Mouse (Mus musculus) hindbrain, embryonic 11.5 days (tissue): ENCODE data around the gene Xrn2. TPM values are rescaled to one million over a fixed set of nuclear protein-coding genes. Genes with fewer than 3 reads are reported as not detected.
"Not testable (repeated sequence)": the region's sequence is repeated elsewhere in the genome, so short reads cannot be mapped to it uniquely, and the experiment has no call there.

ENCODE experiments used
- ATAC-seq: fragments of 200-750 bp; cut with Nextera tagmentation; 2 replicates; pipeline ENCODE4 v1.8.0; 2017; ENCODE audit warnings: mild to moderate bottlenecking, moderate TSS enrichment, moderate library complexity; ENCODE audit not compliant: low FRiP score
- DNase-seq: peaks from one replicate; pipeline ENCODE4 v3.0.0-alpha.2; 2015; ENCODE audit warnings: low spot score
- H3K27ac ChIP-seq: fragments of 300-500 bp; sonication (generic); 2 replicates; pipeline ENCODE4 v1.5.1; 2014; ENCODE audit warnings: mild to moderate bottlenecking, low read depth, low read length
- H3K27me3 ChIP-seq: fragments of 300-500 bp; sonication (generic); 2 replicates; pipeline ENCODE4 v1.6.1; 2014; ENCODE audit warnings: mild to moderate bottlenecking, low read length, moderate library complexity, mixed read lengths; ENCODE audit not compliant: control insufficient read depth, insufficient read depth
- H3K36me3 ChIP-seq: fragments of 300-500 bp; sonication (generic); 2 replicates; pipeline ENCODE4 v1.6.1; 2014; ENCODE audit warnings: mild to moderate bottlenecking, low read length, moderate library complexity, mixed read lengths; ENCODE audit not compliant: control insufficient read depth, insufficient read depth
- H3K4me1 ChIP-seq: fragments of 300-500 bp; sonication (generic); replicated peaks from 2 replicates; pipeline ENCODE4 v1.6.1; 2014; ENCODE audit warnings: low read length, mixed read lengths; ENCODE audit not compliant: control insufficient read depth, insufficient read depth
- H3K4me2 ChIP-seq: fragments of 300-500 bp; sonication (generic); replicated peaks from 2 replicates; pipeline ENCODE4 v1.6.1; 2014; ENCODE audit warnings: mild to moderate bottlenecking, low read depth, low read length
- H3K4me3 ChIP-seq: fragments of 300-500 bp; sonication (generic); 2 replicates; pipeline ENCODE4 v1.5.1; 2014; ENCODE audit warnings: low read depth, low read length
- H3K9ac ChIP-seq: fragments of 300-500 bp; sonication (generic); 2 replicates; pipeline ENCODE4 v1.6.1; 2014; ENCODE audit warnings: low read depth, low read length
- H3K9me3 ChIP-seq: fragments of 300-500 bp; sonication (generic); 2 replicates; pipeline ENCODE4 v1.6.1; 2016; ENCODE audit warnings: low read length; ENCODE audit not compliant: control insufficient read depth
- WGBS: fragments of 180-500 bp; shearing (Covaris S2); extraction: QIAGEN DNeasy Blood & Tissue Kit; methylation state at CpG from one replicate; pipeline ENCODE4 v1.1.7; 2014; 5-methylcytosine and 5-hydroxymethylcytosine counted together
- polyA plus RNA-seq: library from polyadenylated mRNA; unstranded; fragments of >200 nt; fragmentation: Nextera tagmentation; extraction: Ambion mirVana; gene quantifications from 2 replicates; pipeline ENCODE4 v1.2.1, GENCODE M21; 2014

The Xrn2 gene
- polyA plus RNA-seq, 1 experiment from 2014 or later = 102 TPM

DNA sequence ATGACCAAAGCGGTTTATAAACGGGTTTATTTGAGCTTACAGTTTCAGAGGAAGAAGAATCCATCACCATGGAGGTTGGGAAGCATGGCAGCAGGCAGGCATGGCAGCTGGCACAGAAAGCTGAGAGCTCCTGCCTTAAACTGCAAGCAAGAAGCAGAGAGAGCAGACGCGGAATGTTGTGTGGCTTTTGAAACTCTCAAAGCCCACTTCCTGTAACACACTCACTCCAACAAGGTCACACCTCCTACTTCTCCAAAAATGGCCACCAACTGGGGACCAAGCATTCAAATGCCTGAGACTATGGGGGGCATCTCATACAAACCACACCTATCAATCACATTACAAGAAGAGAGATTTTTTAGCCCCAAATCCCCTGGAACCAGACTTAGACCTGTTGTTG, 2.7 kb upstream of the Xrn2 start:
- Histone ChIP-seq H3K9ac (no peak overlapping the region), H3K4me3 (no peak overlapping the region), H3K27me3 (no peaks in the 10 kb centered on the region), H3K36me3 (0 out of 2 replicates have a peak, but pooled peaks cover 3% of the 10 kb centered on the region), H3K4me1 (0 out of 2 replicates have a peak, but pooled peaks cover 2% of the 10 kb centered on the region), H3K27ac (no peak overlapping the region), H3K9me3 (no peaks in the 10 kb centered on the region), H3K4me2 (no peak overlapping the region)
- whole genome bisulfite sequencing = 96% methylated on average over 4 of the region's 4 CpGs
- ATAC-seq (no peak), DNase-seq (no peak)

DNA sequence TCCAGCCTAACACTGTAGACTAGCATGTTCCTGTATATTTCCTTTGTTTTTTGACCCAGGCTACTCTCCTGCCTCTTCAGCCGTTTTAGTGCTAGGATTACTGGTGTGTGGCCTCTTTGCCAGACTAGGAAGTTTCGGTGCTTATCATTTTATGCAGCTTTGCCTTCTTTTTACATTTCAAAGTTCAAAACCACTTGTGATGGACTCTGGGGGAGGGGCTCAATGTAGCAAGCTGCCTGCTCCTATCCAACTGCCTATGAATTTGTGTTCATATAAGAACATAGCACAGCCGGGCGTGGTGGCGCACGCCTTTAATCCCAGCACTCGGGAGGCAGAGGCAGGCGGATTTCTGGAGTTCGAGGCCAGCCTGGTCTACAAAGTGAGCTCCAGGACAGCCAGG, 1.8 kb upstream of the Xrn2 start:
- Histone ChIP-seq H3K9me3 (no peaks in the 10 kb centered on the region), H3K4me3 (no peak overlapping the region), H3K36me3 (0 out of 2 replicates have a peak, but pooled peaks cover 3% of the 10 kb centered on the region), H3K27ac (no peak overlapping the region), H3K4me1 (0 out of 2 replicates have a peak, but pooled peaks cover 2% of the 10 kb centered on the region), H3K27me3 (no peaks in the 10 kb centered on the region), H3K9ac (no peak overlapping the region), H3K4me2 (no peak overlapping the region)
- 92% methylated on average over 9 of the region's 9 CpGs for WGBS
- no peak for DNase-seq
- no peak for ATAC-seq

DNA sequence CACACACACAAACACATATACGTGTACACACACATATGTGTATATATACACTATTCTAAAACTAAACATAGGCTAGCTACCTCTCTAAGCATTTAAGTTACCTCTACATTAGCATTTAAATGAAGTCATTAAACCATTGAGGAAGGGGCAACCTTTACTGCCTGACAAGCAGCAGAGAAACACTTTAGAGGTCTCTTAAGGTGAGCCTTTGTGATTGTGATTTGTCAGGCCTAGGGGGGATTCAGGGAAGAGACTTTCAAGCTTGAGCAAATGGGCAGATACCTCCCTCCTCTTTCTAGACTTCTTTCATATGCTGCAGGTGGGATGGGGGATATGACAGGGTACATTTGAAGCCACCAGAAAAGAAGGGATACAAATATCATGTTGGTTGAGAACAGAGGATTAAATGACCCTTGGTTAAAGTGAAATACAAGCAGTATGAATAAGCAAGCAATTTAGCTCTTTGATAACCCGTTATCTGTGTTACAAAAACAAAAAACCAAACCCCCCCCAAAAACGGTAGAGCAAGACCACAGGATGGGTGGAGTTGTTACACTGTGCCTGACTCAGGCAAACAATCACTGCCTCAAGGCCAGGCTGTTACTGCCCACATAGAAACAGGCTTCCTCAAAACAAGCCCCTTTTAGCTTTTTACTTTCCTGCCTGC, 1.2 kb upstream of the Xrn2 start:
- DNase-seq = no peak
- Histone ChIP-seq H3K36me3 (0 out of 2 replicates have a peak, but pooled peaks cover 3% of the 10 kb centered on the region), H3K4me3 (peak overlapping the region; percentile 80), H3K9me3 (no peaks in the 10 kb centered on the region), H3K27me3 (no peaks in the 10 kb centered on the region), H3K4me1 (0 out of 2 replicates have a peak, but pooled peaks cover 2% of the 10 kb centered on the region), H3K27ac (0 out of 2 replicates have a peak overlapping the region, but pooled peaks have one; percentile 98), H3K4me2 (peak overlapping the region; percentile 62), H3K9ac (peak overlapping the region; percentile 80; the same call in 1 of the 2 replicates)
- 77% methylated on average over 3 of the region's 3 CpGs for WGBS
- no peak for ATAC-seq

DNA sequence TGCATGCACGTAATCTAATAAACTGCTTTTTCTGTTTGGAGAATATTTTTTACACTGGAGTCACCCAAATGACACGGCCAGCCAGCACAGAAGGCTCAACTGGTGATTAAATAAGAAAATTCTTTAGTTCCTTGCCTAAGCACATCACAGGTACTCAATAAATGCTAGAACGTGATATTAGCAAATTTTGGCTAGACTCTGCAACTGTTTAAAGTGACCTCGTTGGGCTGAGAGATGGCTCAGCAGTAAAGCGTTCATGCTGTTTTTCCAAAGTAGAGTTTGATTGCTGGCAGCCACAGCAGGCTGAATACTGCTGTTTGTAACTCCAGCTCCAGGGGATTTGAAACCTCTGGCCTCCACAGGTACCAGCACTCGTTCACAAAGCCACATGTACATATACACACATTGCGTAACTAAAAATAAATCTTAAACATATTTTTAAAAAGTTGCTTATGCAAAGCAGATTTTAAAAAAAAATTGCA, 614 bp upstream of the Xrn2 start:
- ATAC-seq = 0 out of 2 replicates have a peak, but pooled peaks have one; percentile 4
- H3K27ac ChIP-seq = peak overlapping the region; percentile 98; the same call in 1 of the 2 replicates

DNA sequence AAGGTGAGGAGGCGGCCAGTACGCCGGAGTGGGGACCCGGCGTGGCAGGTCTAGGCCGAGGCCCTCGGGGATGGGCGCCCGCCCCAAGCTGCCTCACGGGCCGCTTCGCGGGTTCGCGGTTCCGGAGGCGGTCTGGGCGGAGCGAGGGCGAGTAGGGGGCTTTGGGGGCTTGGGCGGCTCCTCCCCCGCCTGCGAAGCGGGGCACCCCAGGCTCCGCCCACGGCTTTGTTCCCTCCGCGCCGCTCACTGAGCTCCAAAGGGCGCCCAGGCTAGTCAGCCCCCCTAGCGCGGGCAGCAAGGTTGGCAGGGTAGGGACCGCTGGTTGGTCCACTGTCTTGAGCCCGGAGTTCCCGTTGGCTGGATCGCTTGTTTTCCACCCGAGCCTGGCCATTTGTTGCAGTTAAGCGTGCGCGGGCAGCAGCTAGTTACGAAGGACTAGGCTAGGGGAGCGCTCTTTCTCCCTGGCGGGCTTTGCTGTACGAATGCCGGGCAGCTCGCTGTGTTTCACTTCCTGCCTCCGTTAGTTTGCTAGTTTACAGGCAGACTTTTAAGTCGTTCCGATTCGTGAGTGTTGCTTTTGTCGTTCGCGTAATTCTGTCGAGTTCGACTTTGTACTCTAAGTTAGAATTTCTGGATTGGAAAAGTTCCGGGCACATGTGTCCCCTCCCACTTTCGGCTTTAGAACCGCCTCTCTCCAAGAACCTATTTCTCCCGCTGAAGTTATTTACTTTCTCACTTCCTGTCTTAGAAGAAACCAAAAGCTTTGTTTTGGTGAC, 586 bp downstream of the Xrn2 start:
- ATAC-seq = peak; percentile 96
- H3K36me3 ChIP-seq = 0 out of 2 replicates have a peak, but pooled peaks cover 3% of the 10 kb centered on the region
- WGBS = under 1% methylated on average over 59 of the region's 59 CpGs

More for the DNA sequence above, 614 bp upstream of the Xrn2 start:
- Histone ChIP-seq H3K27me3 (no peaks in the 10 kb centered on the region), H3K36me3 (0 out of 2 replicates have a peak, but pooled peaks cover 3% of the 10 kb centered on the region), H3K9me3 (no peaks in the 10 kb centered on the region), H3K4me3 (peak overlapping the region; percentile 80), H3K4me1 (0 out of 2 replicates have a peak, but pooled peaks cover 2% of the 10 kb centered on the region), H3K9ac (peak overlapping the region; percentile 80), H3K4me2 (peak overlapping the region; percentile 62)
- WGBS = 61% methylated on average over 7 of the region's 7 CpGs
- peak; percentile 20 for DNase-seq

DNA sequence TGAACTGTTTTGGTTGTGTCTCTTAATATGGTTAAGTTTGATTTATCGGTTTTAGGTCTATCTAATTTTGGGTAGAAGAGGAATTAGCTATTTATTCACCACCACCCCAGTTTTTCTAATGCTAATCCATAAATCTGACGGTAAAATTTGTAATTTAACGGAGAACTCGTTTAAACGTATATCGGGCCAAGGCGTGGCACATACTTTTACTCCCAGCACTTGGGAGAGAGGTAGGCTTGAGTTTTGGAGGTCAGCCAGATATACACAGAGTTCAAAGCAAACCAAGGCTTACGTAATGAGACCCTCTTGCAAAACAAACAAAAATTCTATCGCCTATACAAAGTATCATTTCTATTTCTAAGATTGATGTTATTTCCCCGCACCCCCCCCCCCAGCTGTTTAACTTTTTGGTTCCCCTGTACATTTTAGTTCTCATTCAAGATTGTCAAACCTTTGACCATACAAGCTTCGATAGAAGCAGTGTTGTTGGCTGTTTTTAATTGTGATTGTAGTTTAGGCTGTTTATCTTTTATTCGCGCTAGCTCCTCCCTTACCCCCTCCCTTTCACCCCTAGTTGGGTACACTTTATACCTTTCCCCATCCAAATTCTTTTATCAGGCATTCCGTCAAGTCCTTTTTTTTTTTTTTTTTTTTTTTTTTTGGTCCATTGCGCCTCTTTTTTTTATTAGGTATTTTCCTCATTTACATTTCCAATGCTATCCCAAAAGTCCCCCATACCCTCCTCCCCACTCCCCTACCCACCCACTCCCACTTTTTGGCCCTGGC, 1.5 kb downstream of the Xrn2 start:
- Histone ChIP-seq H3K4me2 (peak overlapping the region; percentile 62), H3K4me3 (peak overlapping the region; percentile 80), H3K27me3 (no peaks in the 10 kb centered on the region), H3K27ac (no peak overlapping the region), H3K9me3 (no peaks in the 10 kb centered on the region), H3K4me1 (0 out of 2 replicates have a peak, but pooled peaks cover 2% of the 10 kb centered on the region), H3K36me3 (0 out of 2 replicates have a peak, but pooled peaks cover 3% of the 10 kb centered on the region), H3K9ac (peak overlapping the region; percentile 80)
- DNase-seq (peak; percentile 15), ATAC-seq (no peak)
- WGBS = 34% methylated on average over 15 of the region's 15 CpGs

More for the DNA sequence above, 586 bp downstream of the Xrn2 start:
- DNase-seq = peak; percentile 90
- Histone ChIP-seq H3K9me3 (no peaks in the 10 kb centered on the region), H3K27me3 (no peaks in the 10 kb centered on the region), H3K9ac (peak overlapping the region; percentile 80), H3K4me3 (peak overlapping the region; percentile 80), H3K4me2 (peak overlapping the region; percentile 62), H3K27ac (peak overlapping the region; percentile 98), H3K4me1 (0 out of 2 replicates have a peak, but pooled peaks cover 2% of the 10 kb centered on the region)

DNA sequence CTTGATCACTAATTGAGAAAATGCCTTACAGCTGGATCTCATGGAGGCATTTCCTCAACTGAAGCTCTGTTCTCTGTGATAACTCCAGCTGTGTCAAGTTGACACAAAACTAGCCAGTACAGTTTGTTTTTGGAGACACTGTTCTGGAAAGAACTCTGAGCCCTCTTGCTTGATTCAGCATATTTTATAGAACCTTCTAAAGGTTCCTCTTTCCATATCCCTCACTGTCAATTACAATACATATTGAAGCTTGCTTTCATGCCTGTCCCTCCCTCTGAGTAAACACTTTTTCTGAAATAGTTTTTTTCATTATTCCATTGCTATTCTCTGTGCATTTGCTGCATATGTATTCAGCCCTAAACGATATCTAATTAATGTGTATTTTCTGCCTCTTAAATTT, 9.2 kb downstream of the Xrn2 start:
- not testable (repeated sequence) for H3K4me1 ChIP-seq, ATAC-seq, H3K9me3 ChIP-seq, H3K27ac ChIP-seq, H3K4me2 ChIP-seq, H3K27me3 ChIP-seq, H3K4me3 ChIP-seq, H3K9ac ChIP-seq, DNase-seq, H3K36me3 ChIP-seq
- WGBS = 93% methylated on average over 1 of the region's 1 CpGs

DNA sequence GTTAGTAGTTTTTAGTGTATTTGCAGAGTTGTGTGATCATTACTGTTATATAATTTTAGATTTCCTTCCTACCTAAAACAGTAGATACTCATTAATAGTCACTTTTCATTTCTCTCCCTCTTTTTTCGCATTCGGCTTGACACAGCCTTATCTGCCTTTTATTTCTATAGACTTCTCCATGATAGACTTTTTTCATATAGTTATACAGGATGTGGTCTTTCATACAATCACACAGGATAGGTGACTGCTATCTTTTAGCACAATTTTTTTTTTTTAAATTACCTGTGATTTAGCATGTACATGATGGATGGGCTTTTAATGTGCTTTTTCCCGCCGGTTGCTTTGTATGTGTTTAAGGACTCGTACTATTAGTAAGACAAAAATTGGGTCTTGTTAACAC, 10.3 kb downstream of the Xrn2 start:
- Histone ChIP-seq H3K4me2 (no peak overlapping the region), H3K4me1 (no peaks in the 10 kb centered on the region), H3K27ac (no peak overlapping the region), H3K27me3 (no peaks in the 10 kb centered on the region), H3K9ac (no peak overlapping the region), H3K4me3 (no peak overlapping the region), H3K36me3 (no peaks in the 10 kb centered on the region), H3K9me3 (no peaks in the 10 kb centered on the region)
- ATAC-seq = no peak
- 97% methylated on average over 5 of the region's 5 CpGs for WGBS
- DNase-seq = no peak
